Mouse (Mus musculus) liver, embryonic 14.5 days (tissue): Measurements from ENCODE around the gene Serbp1. TPM values are rescaled to one million over a fixed set of nuclear protein-coding genes. Genes with fewer than 3 reads are reported as not detected.

Source experiments
- ATAC-seq: fragments of 200-750 bp; cut with Nextera tagmentation; 2 replicates; pipeline ENCODE4 v1.8.0; 2017; ENCODE audit warnings: moderate number of reproducible peaks, mild to moderate bottlenecking, moderate library complexity; ENCODE audit not compliant: insufficient read depth
- DNase-seq, 3 experiments: peaks; one replicate each; pipeline ENCODE4 v3.0.0-alpha.2; 2012 to 2013; ENCODE audit warnings: low read depth in 3 of 3, low spot score in 3 of 3
- H3K27ac ChIP-seq: fragments of 300-500 bp; sonication (generic); 2 replicates; pipeline ENCODE4 v1.5.1; 2014; ENCODE audit warnings: moderate library complexity, mild to moderate bottlenecking, control low read depth, inconsistent platforms
- H3K27me3 ChIP-seq: fragments of 300-500 bp; sonication (generic); 2 replicates; pipeline ENCODE4 v1.6.1; 2014; ENCODE audit warnings: mild to moderate bottlenecking, low read length, moderate library complexity; ENCODE audit not compliant: control insufficient read depth, insufficient read depth
- H3K36me3 ChIP-seq: fragments of 300-500 bp; sonication (generic); replicated peaks from 2 replicates; pipeline ENCODE4 v1.6.1; 2014; ENCODE audit warnings: low read depth; ENCODE audit not compliant: control insufficient read depth, insufficient read depth
- H3K4me1 ChIP-seq, 2 experiments: fragments of 200-500 bp in 1 of 2; fragments of 300-500 bp in 1 of 2; sonication (generic) in 1 of 2; replicated peaks; 2 replicates each; pipeline ENCODE4 v1.6.1; 2012 to 2014; ENCODE audit warnings: antibody characterized with exemption in 1 of 2, inconsistent platforms in 1 of 2, low read length in 1 of 2; ENCODE audit not compliant: control insufficient read depth in 2 of 2, insufficient read depth in 2 of 2
- H3K4me2 ChIP-seq: fragments of 300-500 bp; sonication (generic); 2 replicates; pipeline ENCODE4 v1.6.1; 2014; ENCODE audit warnings: low read depth, mild to moderate bottlenecking, control low read depth, moderate library complexity
- H3K4me3 ChIP-seq, 2 experiments: fragments of 200-500 bp in 1 of 2; fragments of 300-500 bp in 1 of 2; sonication (generic) in 1 of 2; 2 replicates each; pipeline ENCODE4 v1.5.1; 2012 to 2014; ENCODE audit warnings: low read depth in 2 of 2, low read length in 2 of 2, mild to moderate bottlenecking in 2 of 2, control low read depth in 1 of 2, inconsistent platforms in 1 of 2, moderate library complexity in 1 of 2; ENCODE audit not compliant: insufficient read depth in 1 of 2
- H3K9ac ChIP-seq: fragments of 300-500 bp; sonication (generic); replicated peaks from 2 replicates; pipeline ENCODE4 v1.6.1; 2014; ENCODE audit warnings: mild to moderate bottlenecking, control low read depth, moderate library complexity
- H3K9me3 ChIP-seq: fragments of 300-500 bp; sonication (generic); 2 replicates; pipeline ENCODE4 v1.6.1; 2016; ENCODE audit warnings: low read length, mixed read lengths; ENCODE audit not compliant: control insufficient read depth
- CTCF ChIP-seq: IDR thresholded peaks from 2 replicates; pipeline ENCODE4 v1.5.1; 2016; ENCODE audit warnings: antibody characterized with exemption, low read depth, control low read depth
- EP300 ChIP-seq: IDR thresholded peaks from 2 replicates; pipeline ENCODE4 v1.6.1; 2016; ENCODE audit warnings: antibody characterized with exemption, low read depth
- WGBS: fragments of 180-500 bp; shearing (Covaris S2); extraction: QIAGEN DNeasy Blood & Tissue Kit; methylation state at CpG from one replicate; pipeline ENCODE4 v1.1.7; 2014; ENCODE audit not compliant: insufficient replicate concordance; 5-methylcytosine and 5-hydroxymethylcytosine counted together
- polyA plus RNA-seq, 2 experiments: library from polyadenylated mRNA; depleted of rRNA in 1 of 2; stranded (reverse) in 1 of 2; unstranded in 1 of 2; fragments of >200 nt; fragmentation: Nextera tagmentation in 1 of 2; extraction: Ambion mirVana in 1 of 2; gene quantifications; 2 replicates each; pipeline versions ENCODE4 v1.2.1 to v1.2.3; 2012 to 2014

Gene Serbp1
- polyA plus RNA-seq, 2 experiments: 336 to 339 TPM

GRCm38 (mm10) chr6:67223499-67223898 lies 14.5 kb upstream of the Serbp1 start:
- Histone ChIP-seq H3K9ac (no peak overlapping the region), H3K4me3 (no peak overlapping the region), H3K4me1 (no peaks in the 10 kb centered on the region), H3K9me3 (no peaks in the 10 kb centered on the region), H3K27me3 (no peaks in the 10 kb centered on the region; the same call in 1 of the 2 replicates), H3K4me2 (no peak overlapping the region), H3K27ac (no peak overlapping the region), H3K36me3 (no peaks in the 10 kb centered on the region)
- DNase-seq (no peak), ATAC-seq (no peak)
- no peak for TF ChIP-seq CTCF
- no peak for TF ChIP-seq EP300
- WGBS: 54% methylated on average over 1 of the region's 1 CpGs

GRCm38 (mm10) chr6:67226286-67226685 lies 11.7 kb upstream of the Serbp1 start:
- Histone ChIP-seq H3K9me3 (no peaks in the 10 kb centered on the region), H3K27ac (no peak overlapping the region), H3K36me3 (no peaks in the 10 kb centered on the region), H3K27me3 (peaks cover 3% of the 10 kb centered on the region), H3K9ac (no peak overlapping the region), H3K4me2 (no peak overlapping the region), H3K4me1 (no peaks in the 10 kb centered on the region), H3K4me3 (no peak overlapping the region)
- no peak for ATAC-seq
- WGBS: 53% methylated on average over 4 of the region's 4 CpGs
- TF ChIP-seq CTCF: no peak
- TF ChIP-seq EP300: no peak
- no peak for DNase-seq

GRCm38 (mm10) chr6:67228459-67229107 lies 9.4 kb upstream of the Serbp1 start:
- H3K36me3 ChIP-seq: no peaks in the 10 kb centered on the region
- peak overlapping the region; percentile 27; the same call in 1 of the 2 replicates for H3K9ac ChIP-seq
- H3K27me3 ChIP-seq: peaks cover 3% of the 10 kb centered on the region
- no peaks in the 10 kb centered on the region for H3K9me3 ChIP-seq
- ATAC-seq (no peak), DNase-seq (no peak)
- no peak overlapping the region for H3K4me3 ChIP-seq
- WGBS: 21% methylated on average over 18 of the region's 18 CpGs
- no peak for TF ChIP-seq EP300
- TF ChIP-seq CTCF: no peak
- no peak overlapping the region for H3K27ac ChIP-seq
- H3K4me2 ChIP-seq: peak overlapping the region; percentile 38
- no peaks in the 10 kb centered on the region for H3K4me1 ChIP-seq

GRCm38 (mm10) chr6:67229521-67229920 lies 8.5 kb upstream of the Serbp1 start:
- Histone ChIP-seq H3K27ac (no peak overlapping the region), H3K4me1 (no peaks in the 10 kb centered on the region), H3K4me2 (0 out of 2 replicates have a peak overlapping the region, but pooled peaks have one; percentile 6), H3K4me3 (no peak overlapping the region), H3K9me3 (no peaks in the 10 kb centered on the region), H3K9ac (no peak overlapping the region), H3K36me3 (no peaks in the 10 kb centered on the region), H3K27me3 (peaks cover 3% of the 10 kb centered on the region)
- 24% methylated on average over 9 of the region's 9 CpGs for WGBS
- ATAC-seq (no peak), DNase-seq (no peak)
- TF ChIP-seq CTCF: no peak
- no peak for TF ChIP-seq EP300

- H3K9ac ChIP-seq: no peak overlapping the region
- DNase-seq: no peak
- no peak for ATAC-seq
- H3K36me3 ChIP-seq: no peaks in the 10 kb centered on the region
- no peak for TF ChIP-seq CTCF
- H3K4me3 ChIP-seq: no peak overlapping the region
- H3K4me1 ChIP-seq: no peaks in the 10 kb centered on the region
- no peak overlapping the region for H3K4me2 ChIP-seq
- peaks cover 3% of the 10 kb centered on the region for H3K27me3 ChIP-seq
- H3K27ac ChIP-seq: no peak overlapping the region
- H3K9me3 ChIP-seq: no peaks in the 10 kb centered on the region
- WGBS: 15% methylated on average over 11 of the region's 11 CpGs
These were observed 8.0 kb upstream of the Serbp1 start for GRCm38 (mm10) chr6:67229922-67230518.
